ENCODE assay signal across 16 mouse cellular contexts in the genomic region with DNA sequence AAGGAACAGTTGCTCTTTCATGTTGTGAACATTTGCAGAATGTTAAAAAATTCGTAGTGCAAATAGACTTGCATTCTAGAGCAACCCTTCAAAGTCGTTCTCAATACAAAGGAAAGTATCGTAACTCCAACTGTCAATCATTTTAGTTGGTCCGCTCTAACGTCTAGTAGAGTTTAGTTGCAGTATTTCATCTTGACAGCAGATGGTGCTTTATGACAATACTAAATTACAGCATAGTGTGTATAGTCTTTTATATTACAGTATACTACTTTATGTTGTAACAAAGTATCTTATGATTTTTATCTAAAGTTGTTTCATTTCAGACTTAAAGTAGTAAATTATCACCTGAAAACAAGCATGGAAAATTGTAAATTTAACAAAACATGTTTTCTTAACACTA.
DNase-seq lines count a peak whose midpoint lies in the region; ATAC-seq and TF ChIP-seq lines count a peak whose summit lies in the region.
"Had no signal": no experiment of that assay in that cellular context is flagged by ENCODE, and none has a peak within 500 bp of the region (broad histone marks: within the 10 kb centered on the region; RNA-seq: fewer than 3 reads in every experiment).

No protein-coding gene starts in this region.

- no peaks in the 10 kb centered on the region; the same call in 1 of the 2 replicates for H3K36me3 ChIP-seq in kidney, postnatal 0 days (ENCODE audit: insufficient read depth, low read length)

- H3K4me3 ChIP-seq in kidney, postnatal 0 days (replicated peaks; ENCODE audit: low read depth, low read length) = no peak overlapping the region
- H3K4me3 ChIP-seq: erythroblast, embryonic 14.5 days had no signal

- TF ChIP-seq CTCF in kidney, postnatal 0 days (IDR thresholded peaks at IDR 0.05; ENCODE audit: low read depth) = no peak; the same call in 1 of the 2 replicates

- DNase-seq in CD4-positive, CD25-positive, alpha-beta regulatory T cell, adult 2 months (ENCODE audit: low read depth, low spot score) = peak; percentile 33
- peak; percentile 9 for DNase-seq in kidney, postnatal 0 days (ENCODE audit: low spot score)
- no peak for DNase-seq in kidney, adult 8-10 months
- DNase-seq in thymus, postnatal 14 days = peak; percentile 24
- no peak for DNase-seq in thymus, postnatal 4 days
- DNase-seq in frontal cortex, postnatal 36 days (ENCODE audit: low spot score in 2 of 2) = no peak
- no peak for DNase-seq in left cerebral cortex, postnatal 4 days
- DNase-seq: adrenal gland, adult 8-10 months; cerebellum, postnatal 36 days; heart, adult 11 months; heart, postnatal 14 days; kidney, postnatal 36 days; liver had no signal

- no peak overlapping the region for H3K4me2 ChIP-seq in kidney, postnatal 0 days (ENCODE audit: low read length)

- H3K27ac ChIP-seq in kidney, postnatal 0 days = no peak overlapping the region

- intact Hi-C loops in left cerebral cortex, postnatal 4 days (cut with DNase I) = loop anchor here (10.0 kb wide), 1 partner anchor 600 kb away; no protein-coding TSS in a partner anchor

- H3K9ac ChIP-seq in kidney, postnatal 0 days (ENCODE audit: low read depth, low read length) = no peak overlapping the region

- no peaks in the 10 kb centered on the region for H3K27me3 ChIP-seq in kidney, postnatal 0 days (ENCODE audit: insufficient read depth, low read length)
- H3K27me3 ChIP-seq: Patski had no signal

- H3K9me3 ChIP-seq in kidney, postnatal 0 days (replicated peaks; ENCODE audit: low read length) = no peaks in the 10 kb centered on the region

- no peaks in the 10 kb centered on the region for H3K4me1 ChIP-seq in kidney, postnatal 0 days (replicated peaks; ENCODE audit: insufficient read depth, low read length)

- no peak for ATAC-seq in CD4-positive, CD25-positive, alpha-beta regulatory T cell, adult 4 months
- no peak for ATAC-seq in kidney, postnatal 0 days (replicated peaks; ENCODE audit: low FRiP score, low read depth)
- ATAC-seq: Patski had no signal

- WGBS in kidney, postnatal 0 days = 72% methylated on average over 5 of the region's 5 CpGs

Comparison
In these comparisons a context has a peak if more than half of its experiments do, and no peak if none do; other contexts are left out.
1. DNase-seq: peak in CD4-positive, CD25-positive, alpha-beta regulatory T cell, adult 2 months (single experiment), kidney, postnatal 0 days (single experiment) and thymus, postnatal 14 days (single experiment); none in kidney, adult 8-10 months (0 of 2), thymus, postnatal 4 days (single experiment), frontal cortex, postnatal 36 days (0 of 2) and left cerebral cortex, postnatal 4 days (single experiment).